Mouse (Mus musculus) bone marrow macrophage, adult 2 months (primary cell): ENCODE results near the gene Tmem178b. TPM values are rescaled to one million over a fixed set of nuclear protein-coding genes. Genes with fewer than 3 reads are reported as not detected.

Experiments used
- H3K27ac ChIP-seq: 2 replicates; pipeline ENCODE4 v1.5.1; 2012; ENCODE audit warnings: low read depth, low read length; ENCODE audit not compliant: insufficient read depth
- H3K4me1 ChIP-seq: 2 replicates; pipeline ENCODE4 v1.6.1; 2012; ENCODE audit warnings: low read length; ENCODE audit not compliant: control insufficient read depth, insufficient read depth
- H3K4me3 ChIP-seq: 2 replicates; pipeline ENCODE4 v1.5.1; 2012; ENCODE audit warnings: mild to moderate bottlenecking, low read length, moderate library complexity; ENCODE audit not compliant: insufficient read depth
- CTCF ChIP-seq: IDR thresholded peaks from 2 replicates; pipeline ENCODE4 v1.5.1; 2012; ENCODE audit warnings: low read depth, mild to moderate bottlenecking, low read length, moderate library complexity
- POLR2A ChIP-seq: IDR thresholded peaks from 2 replicates; pipeline ENCODE4 v1.6.1; 2012; ENCODE audit warnings: mild to moderate bottlenecking, low read depth, low read length, borderline replicate concordance
- polyA plus RNA-seq: library from polyadenylated mRNA; stranded (reverse); fragments of >200 nt; gene quantifications from 2 replicates; pipeline ENCODE4 v1.2.4, GENCODE M21; 2012; ENCODE audit not compliant: missing spikeins, insufficient read depth, insufficient read length

Gene Tmem178b
- polyA plus RNA-seq = not detected in 2 replicates

DNA sequence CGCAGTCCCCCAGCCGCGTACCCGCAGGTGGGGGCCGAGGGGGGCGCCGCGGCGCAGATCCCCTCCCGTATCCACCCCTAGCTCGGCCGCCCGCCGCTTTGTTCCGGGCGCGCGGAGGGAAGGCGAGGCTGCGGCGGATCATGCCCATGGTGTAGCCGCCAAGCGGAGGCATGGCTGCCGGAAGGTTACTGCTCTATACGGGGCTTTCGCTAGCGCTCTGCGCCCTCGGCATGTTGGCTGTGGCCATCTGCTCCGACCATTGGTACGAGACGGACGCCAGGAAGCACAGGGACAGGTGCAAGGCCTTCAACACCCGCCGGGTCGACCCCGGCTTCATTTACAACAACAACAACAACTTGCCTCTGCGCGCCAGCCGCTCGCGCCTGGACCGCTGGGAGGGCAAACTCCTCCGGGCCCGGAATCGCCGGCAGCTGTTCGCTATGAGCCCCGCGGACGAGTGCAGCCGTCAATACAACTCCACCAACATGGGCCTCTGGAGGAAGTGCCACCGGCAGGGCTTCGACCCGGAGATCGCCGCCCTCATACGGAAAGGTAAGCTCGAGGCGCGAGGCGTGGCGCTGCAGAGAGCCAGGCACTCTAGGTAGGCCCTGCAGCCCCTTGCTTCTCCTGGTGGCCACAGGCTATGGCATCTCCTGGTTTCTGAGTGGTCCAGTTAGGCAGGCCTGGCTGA, at the start of gene Tmem178b:
TSS of gene Tmem178b (plus strand) at position 371 of the 691 bp plus-strand sequence.
- Histone ChIP-seq H3K4me1 (no peaks in the 10 kb centered on the region), H3K4me3 (peak within 1 kb of the TSS; percentile 7; the same call in 1 of the 2 replicates), H3K27ac (no peak within 1 kb of the TSS)
- TF ChIP-seq CTCF (no peak), POLR2A (no peak)

DNA sequence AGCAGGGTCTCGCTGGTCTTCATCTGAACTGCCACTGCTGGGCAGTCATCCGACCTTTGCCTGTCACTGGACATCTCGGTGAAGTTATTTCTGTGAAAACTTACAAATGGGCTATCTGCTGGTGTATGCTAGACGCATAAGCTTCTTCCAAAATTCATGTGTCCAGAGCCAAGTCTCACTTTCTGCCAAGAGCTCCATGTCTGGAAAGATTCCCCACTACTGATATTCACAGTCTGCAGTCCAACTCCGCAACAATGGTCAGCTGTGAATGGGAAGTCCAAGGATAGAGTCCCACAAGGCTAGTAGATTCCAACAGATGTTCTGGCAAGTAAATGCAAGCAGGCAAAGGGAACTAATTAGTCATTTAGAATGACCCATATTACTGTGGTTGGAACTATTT, 44.3 kb upstream of the Tmem178b start:
- no peaks in the 10 kb centered on the region for H3K4me1 ChIP-seq
- no peak overlapping the region for H3K4me3 ChIP-seq
- TF ChIP-seq POLR2A (no peak), CTCF (no peak)
- no peak overlapping the region for H3K27ac ChIP-seq

DNA sequence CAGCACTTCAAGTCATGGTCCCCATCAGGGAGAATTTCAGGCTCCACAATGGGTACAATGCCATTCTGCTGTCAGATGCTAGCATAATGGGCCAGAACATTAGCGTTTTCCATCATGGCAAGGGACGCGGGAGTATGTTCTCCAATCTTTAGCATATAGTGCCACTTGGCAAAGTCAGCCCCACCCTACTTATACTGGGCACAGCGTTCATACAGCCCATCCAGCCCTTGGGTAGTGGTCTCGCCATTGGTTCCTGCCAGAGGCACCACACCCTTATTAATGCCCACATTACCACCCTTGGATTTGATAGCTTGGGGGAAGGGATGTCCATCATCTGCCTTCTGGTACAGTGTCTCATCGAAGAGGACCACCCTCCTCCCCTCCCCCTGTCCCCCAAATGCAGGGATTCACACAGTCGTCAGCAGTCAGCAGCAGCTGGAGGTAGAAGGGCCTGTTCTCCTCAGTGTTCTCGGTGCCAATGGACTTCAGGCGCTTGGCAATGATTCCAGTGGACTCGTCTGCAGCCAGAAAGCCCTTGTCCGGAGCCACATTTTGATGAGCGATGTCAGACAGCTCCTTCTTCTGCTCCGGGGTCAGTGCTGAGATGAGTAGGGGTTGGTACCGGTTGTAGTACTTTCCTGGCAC, 29.3 kb upstream of the Tmem178b start:
- H3K27ac ChIP-seq = no peak overlapping the region
- peaks cover 5% of the 10 kb centered on the region for H3K4me1 ChIP-seq
- TF ChIP-seq POLR2A (no peak), CTCF (no peak)
- H3K4me3 ChIP-seq = no peak overlapping the region

DNA sequence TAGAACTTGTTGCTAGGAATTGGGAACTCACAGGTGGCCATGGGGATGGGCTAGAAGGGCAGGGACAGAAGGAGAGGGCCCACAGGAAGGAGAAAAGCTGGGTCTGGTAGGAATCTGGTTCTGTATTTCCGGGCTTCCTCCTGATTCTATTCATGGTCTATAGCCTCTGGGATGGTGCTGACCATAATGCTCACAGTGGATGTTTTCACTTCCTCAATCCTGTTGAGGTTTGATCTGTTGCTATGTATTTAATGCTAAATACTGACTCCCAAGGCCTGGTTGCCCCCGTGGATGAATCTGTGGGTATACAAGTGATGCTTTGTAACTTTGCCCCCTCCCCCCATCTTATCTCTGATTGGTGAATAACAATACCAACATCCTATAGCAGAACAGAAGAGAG, 25.5 kb upstream of the Tmem178b start:
- no peak for TF ChIP-seq CTCF
- no peak for TF ChIP-seq POLR2A
- Histone ChIP-seq H3K27ac (no peak overlapping the region), H3K4me1 (peaks cover 11% of the 10 kb centered on the region), H3K4me3 (no peak overlapping the region)

DNA sequence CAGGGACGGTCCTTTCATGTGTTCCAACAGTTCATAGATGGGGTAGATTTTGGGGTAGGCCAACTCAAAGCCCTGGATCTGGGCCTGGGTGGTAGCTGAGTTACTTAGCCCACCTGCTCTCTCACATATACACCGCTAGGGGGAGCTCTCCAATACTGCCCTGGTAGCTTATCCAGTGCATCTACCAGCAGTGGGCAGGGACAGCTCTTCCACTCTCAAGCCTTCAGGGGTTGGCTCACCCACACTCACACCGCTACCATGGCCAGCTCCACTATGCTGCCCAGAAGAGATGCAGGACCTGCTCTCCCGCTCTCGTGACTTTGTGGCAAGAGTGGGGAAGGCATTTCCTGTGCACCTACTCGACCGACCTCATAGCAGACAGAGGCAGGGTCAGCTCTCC, 24.3 kb upstream of the Tmem178b start:
- H3K4me1 ChIP-seq = peaks cover 11% of the 10 kb centered on the region
- no peak for TF ChIP-seq POLR2A
- peak; percentile 38; the same call in 1 of the 2 replicates for TF ChIP-seq CTCF
- no peak overlapping the region for H3K27ac ChIP-seq
- H3K4me3 ChIP-seq = no peak overlapping the region

DNA sequence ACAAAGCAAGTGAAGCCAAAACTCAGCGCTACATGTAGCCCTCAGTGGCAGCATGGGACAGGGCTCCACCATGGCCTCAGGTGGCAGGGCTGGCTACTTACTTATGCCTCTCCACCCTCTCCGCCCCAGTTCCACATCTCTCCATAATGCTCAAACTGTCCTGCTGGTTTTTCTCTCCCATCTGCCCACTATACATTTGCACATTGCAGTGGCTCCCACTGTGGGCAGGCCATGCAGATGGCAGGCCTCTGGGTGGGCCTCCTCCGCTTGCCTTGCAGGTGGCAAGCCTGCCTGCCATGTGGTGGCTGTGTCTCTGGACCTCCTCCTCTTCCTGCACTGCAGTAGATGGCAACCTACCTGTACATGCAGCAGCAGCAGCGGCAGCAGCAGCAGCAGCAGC, 23.4 kb upstream of the Tmem178b start:
- Histone ChIP-seq H3K27ac (no peak overlapping the region), H3K4me1 (peaks cover 11% of the 10 kb centered on the region), H3K4me3 (no peak overlapping the region)
- no peak for TF ChIP-seq POLR2A
- TF ChIP-seq CTCF = no peak

DNA sequence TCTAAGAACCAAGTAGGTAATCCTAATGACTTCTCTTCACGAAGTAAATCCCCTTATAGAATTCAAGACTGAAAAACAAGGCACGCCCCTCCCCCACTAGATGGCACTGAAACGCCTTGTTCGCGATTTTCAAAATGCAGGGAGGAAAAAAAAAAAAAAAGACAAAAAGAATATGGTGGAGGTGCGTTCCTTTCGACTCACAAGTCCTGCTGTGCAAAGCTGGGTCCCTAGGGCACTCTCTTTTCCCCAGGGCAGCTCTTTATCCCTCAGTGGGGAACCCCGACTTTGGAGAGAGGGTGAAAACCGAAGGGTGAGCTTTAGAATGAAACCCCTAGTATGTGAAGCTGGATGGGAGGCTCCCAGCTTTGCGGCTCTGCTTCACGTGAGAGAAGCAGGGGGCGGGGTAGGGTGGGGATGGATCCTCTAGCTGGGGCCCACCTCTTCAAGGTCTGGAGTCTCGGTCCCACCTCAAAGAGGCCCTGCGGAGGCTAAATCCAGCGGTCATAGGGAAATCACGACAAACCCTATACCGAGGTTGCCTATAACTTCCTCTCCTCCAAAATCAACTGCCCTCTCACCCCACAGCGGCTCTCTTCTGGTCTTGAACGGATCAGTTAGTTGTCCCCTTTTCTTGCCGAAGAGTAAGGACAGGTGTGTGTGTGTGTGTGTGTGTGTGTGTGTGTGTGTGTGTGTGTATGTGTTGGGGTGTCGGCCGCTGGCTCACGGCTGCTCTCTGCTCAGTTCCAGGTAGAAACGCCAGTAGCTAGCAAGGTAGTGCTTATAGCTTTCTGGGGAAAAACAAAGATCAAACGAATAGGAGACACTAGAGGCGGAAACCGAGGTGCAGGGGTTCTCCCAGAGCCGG, 2.6 kb upstream of the Tmem178b start:
- H3K4me1 ChIP-seq = no peaks in the 10 kb centered on the region
- no peak for TF ChIP-seq POLR2A
- H3K27ac ChIP-seq = no peak overlapping the region
- peak overlapping the region; percentile 35 for H3K4me3 ChIP-seq

DNA sequence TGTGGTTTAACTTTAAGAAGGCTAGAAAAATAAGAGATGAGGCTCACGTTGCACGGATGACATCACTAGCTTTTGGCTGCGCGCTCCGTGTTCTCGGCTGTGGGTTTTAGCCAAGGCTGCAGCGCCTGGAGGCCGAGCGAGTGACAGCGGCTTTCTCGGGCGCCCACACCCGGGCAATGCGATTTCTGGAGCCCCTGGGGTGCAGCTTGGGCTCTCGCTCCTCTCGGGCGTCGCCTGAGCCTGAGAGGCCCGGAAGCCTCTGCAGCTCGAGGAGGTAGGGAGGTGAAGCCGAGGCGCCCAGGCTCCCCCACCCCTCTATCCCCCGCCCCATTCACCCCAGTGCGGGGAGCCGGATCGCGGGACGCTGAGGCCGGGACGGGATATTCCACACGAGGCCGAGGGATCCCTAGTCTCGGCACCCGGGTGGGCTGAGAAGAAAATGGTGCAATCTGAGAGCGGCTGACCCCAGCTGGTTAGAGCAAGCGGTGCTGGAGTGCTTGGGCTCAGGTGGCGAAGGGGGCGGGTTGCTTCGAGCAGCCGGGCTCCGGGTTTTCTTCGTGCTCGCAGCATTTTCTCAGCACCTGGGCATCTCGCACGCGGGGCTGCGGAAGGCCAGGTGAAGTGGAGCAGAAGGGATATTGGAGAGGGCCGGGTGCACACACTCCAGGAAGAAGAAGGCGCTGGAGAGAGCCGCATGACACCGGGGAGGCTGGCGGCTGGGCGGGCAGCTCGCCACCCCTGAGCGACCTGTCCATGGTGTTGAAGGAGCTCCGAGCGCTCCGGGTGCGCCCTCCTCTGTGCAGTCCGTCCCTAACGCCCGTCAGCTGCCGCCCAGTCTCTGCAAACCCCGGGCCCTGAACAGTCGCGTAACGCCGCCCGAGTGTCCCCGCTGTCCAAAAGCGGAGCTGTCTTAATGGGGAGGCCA, 1.4 kb upstream of the Tmem178b start:
- no peak overlapping the region for H3K27ac ChIP-seq
- H3K4me1 ChIP-seq = no peaks in the 10 kb centered on the region
- H3K4me3 ChIP-seq = peak overlapping the region; percentile 35
- TF ChIP-seq CTCF = no peak
- no peak for TF ChIP-seq POLR2A

DNA sequence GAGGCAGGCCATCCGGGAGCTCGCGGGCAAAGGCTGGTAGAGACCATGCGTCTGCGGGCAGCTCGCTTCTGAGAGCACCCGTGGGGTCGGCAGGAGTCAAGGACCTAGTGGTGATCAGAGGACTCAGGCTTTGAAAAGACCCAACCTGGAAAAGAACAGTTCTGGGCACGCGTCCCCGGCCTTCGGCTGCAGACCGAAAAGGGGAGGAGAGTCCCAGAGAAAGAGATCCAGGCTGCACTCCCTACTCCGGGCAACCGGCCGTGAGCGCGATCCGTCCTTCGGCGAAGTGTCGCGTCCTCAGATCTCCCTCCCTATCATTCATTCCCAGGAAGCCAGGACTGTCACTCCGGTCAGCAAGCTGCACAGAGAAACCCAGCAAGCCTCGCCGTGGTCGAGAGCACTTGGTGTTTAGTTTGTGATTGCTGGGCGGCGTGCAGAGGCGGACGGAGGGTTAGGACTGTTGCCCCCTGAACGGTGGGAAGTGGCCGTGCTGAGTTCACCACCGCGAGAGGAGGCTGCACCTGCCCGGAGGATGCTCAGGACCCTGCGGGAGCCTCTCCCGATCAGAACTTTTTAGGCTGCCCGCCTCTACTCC, 668 bp upstream of the Tmem178b start:
- TF ChIP-seq CTCF = no peak
- no peak for TF ChIP-seq POLR2A
- peak overlapping the region; percentile 7; the same call in 1 of the 2 replicates for H3K4me3 ChIP-seq
- no peak overlapping the region for H3K27ac ChIP-seq
- H3K4me1 ChIP-seq = no peaks in the 10 kb centered on the region
